Mouse (Mus musculus): ENCODE measurements around the gene Csrnp1. TPM values are rescaled to one million over a fixed set of nuclear protein-coding genes. Genes with fewer than 3 reads are reported as not detected.

Csrnp1 gene
- polyA plus RNA-seq, 1 experiment from 2014 or later: 9.6 TPM

DNA sequence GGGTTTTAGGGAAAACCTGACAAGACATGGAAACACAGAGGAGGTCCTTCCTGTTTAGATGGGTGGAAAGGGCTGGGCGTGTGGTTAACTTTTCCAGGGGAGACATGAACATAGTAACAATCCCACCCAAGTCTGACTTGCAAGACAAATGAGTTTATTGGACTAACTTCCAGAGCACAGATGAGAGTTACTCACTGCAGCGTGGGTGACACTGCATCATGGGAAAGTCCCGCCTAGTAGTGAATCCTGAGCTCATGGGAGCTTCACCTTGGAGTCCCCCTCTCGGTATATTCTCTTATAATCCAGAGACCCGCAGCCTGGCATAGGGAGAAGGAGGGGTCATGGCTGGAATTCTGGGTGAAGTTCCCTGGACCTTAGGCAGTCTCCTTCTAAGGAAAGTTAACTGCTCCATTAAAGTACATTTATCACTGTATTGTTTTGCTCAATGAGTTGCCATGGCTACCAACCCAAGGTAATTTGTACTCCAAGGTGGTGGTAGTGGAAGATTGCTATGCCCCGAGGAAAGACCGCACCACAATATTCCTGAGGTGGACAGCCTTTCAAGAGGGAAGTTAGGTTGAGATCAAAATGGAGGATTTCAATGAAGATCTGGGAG lies 24.9 kb upstream of the Csrnp1 start:
- Histone ChIP-seq H3K36me3 (ENCODE audit: control insufficient read depth, insufficient read depth, low read length) (no peaks in the 10 kb centered on the region), H3K9ac (ENCODE audit: low read length) (no peak overlapping the region), H3K9me3 (ENCODE audit: control insufficient read depth, low read length) (no peaks in the 10 kb centered on the region), H3K27ac (ENCODE audit: low read length) (no peak overlapping the region), H3K27me3 (ENCODE audit: control insufficient read depth, insufficient read depth, low read depth, low read length) (no peaks in the 10 kb centered on the region), H3K4me2 (ENCODE audit: low read depth, low read length) (no peak overlapping the region), H3K4me3 (ENCODE audit: low read length) (no peak overlapping the region), H3K4me1 (replicated peaks; ENCODE audit: control insufficient read depth, insufficient read depth, low read length) (peaks cover 13% of the 10 kb centered on the region)
- WGBS: 75% methylated on average over 7 of the region's 7 CpGs
- ATAC-seq (ENCODE audit: low read depth): no peak

DNA sequence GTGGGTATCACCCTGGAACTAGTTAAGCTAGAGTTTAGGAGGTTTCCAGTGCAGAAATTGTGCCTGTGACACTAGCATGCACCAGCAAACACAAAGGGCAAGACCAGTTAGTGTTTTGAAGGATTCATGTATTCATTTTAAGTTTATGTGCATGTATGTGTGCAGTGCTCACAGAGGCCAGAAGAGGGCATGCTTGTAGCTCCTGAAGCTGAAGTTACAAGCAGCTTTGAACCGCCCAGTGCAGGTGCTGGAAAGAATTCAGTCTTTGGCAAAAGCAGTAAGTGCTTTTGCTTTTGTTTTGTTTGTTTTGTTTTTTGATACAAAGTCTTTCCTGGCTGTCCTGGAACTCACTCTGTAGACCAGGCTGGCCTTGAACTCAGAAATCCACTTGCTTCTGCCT lies 23.4 kb upstream of the Csrnp1 start:
- 75% methylated on average over 1 of the region's 1 CpGs for WGBS
- Histone ChIP-seq H3K27ac (ENCODE audit: low read length) (no peak overlapping the region), H3K9ac (ENCODE audit: low read length) (no peak overlapping the region), H3K36me3 (ENCODE audit: control insufficient read depth, insufficient read depth, low read length) (no peaks in the 10 kb centered on the region), H3K4me1 (replicated peaks; ENCODE audit: control insufficient read depth, insufficient read depth, low read length) (peaks cover 13% of the 10 kb centered on the region), H3K4me2 (ENCODE audit: low read depth, low read length) (no peak overlapping the region), H3K4me3 (ENCODE audit: low read length) (no peak overlapping the region), H3K9me3 (ENCODE audit: control insufficient read depth, low read length) (no peaks in the 10 kb centered on the region), H3K27me3 (ENCODE audit: control insufficient read depth, insufficient read depth, low read depth, low read length) (no peaks in the 10 kb centered on the region)
- ATAC-seq (ENCODE audit: low read depth): no peak

- no peak overlapping the region for H3K27ac ChIP-seq (ENCODE audit: low read length)
- no peaks in the 10 kb centered on the region for H3K36me3 ChIP-seq (ENCODE audit: control insufficient read depth, insufficient read depth, low read length)
- no peaks in the 10 kb centered on the region for H3K9me3 ChIP-seq (ENCODE audit: control insufficient read depth, low read length)
- no peak for ATAC-seq (ENCODE audit: low read depth)
- peaks cover 23% of the 10 kb centered on the region for H3K4me1 ChIP-seq (replicated peaks; ENCODE audit: control insufficient read depth, insufficient read depth, low read length)
- WGBS: 50% methylated on average over 3 of the region's 3 CpGs
- no peak overlapping the region for H3K4me3 ChIP-seq (ENCODE audit: low read length)
- H3K4me2 ChIP-seq (ENCODE audit: low read depth, low read length): no peak overlapping the region
- H3K27me3 ChIP-seq (ENCODE audit: control insufficient read depth, insufficient read depth, low read depth, low read length): no peaks in the 10 kb centered on the region
- no peak overlapping the region for H3K9ac ChIP-seq (ENCODE audit: low read length)
These were observed 21.5 kb upstream of the Csrnp1 start for GRCm38 (mm10) chr9:120005936-120006335.

DNA sequence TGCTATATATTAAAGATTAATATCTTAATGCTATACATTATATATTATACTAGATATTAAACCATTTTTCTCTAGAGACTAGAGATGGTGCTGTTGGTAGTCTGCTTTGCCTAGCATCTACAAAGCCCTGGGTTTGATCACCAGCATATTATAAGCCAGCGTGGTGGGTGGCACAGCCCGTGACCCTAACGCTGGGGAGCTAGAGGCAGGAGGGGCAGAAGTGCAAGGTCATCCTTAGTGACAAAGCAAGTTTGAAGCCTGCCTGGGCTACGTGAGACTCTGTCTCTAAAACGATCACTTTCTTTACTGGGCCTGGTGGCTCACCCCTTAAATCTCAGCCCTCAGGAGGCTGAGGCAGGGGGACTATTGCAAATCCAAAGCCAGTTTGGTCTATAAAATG lies 18.4 kb upstream of the Csrnp1 start:
- ATAC-seq (ENCODE audit: low read depth): no peak
- H3K27ac ChIP-seq (ENCODE audit: low read length): no peak overlapping the region
- no peaks in the 10 kb centered on the region for H3K9me3 ChIP-seq (ENCODE audit: control insufficient read depth, low read length)
- no peaks in the 10 kb centered on the region for H3K36me3 ChIP-seq (ENCODE audit: control insufficient read depth, insufficient read depth, low read length)
- H3K4me1 ChIP-seq (replicated peaks; ENCODE audit: control insufficient read depth, insufficient read depth, low read length): peaks cover 20% of the 10 kb centered on the region
- 81% methylated on average over 5 of the region's 5 CpGs for WGBS
- H3K4me3 ChIP-seq (ENCODE audit: low read length): no peak overlapping the region
- no peak overlapping the region for H3K9ac ChIP-seq (ENCODE audit: low read length)
- H3K4me2 ChIP-seq (ENCODE audit: low read depth, low read length): no peak overlapping the region
- no peaks in the 10 kb centered on the region for H3K27me3 ChIP-seq (ENCODE audit: control insufficient read depth, insufficient read depth, low read depth, low read length)

GRCm38 (mm10) chr9:120001945-120002725 lies 17.7 kb upstream of the Csrnp1 start:
- H3K36me3 ChIP-seq (ENCODE audit: control insufficient read depth, insufficient read depth, low read length): no peaks in the 10 kb centered on the region
- peak; percentile 92 for ATAC-seq (ENCODE audit: low read depth)
- H3K9ac ChIP-seq (ENCODE audit: low read length): peak overlapping the region; percentile 69
- peak overlapping the region; percentile 71 for H3K4me2 ChIP-seq (ENCODE audit: low read depth, low read length)
- WGBS: 8% methylated on average over 31 of the region's 31 CpGs
- H3K4me1 ChIP-seq (replicated peaks; ENCODE audit: control insufficient read depth, insufficient read depth, low read length): peaks cover 20% of the 10 kb centered on the region
- H3K9me3 ChIP-seq (ENCODE audit: control insufficient read depth, low read length): no peaks in the 10 kb centered on the region
- peak overlapping the region; percentile 50 for H3K4me3 ChIP-seq (ENCODE audit: low read length)
- H3K27me3 ChIP-seq (ENCODE audit: control insufficient read depth, insufficient read depth, low read depth, low read length): no peaks in the 10 kb centered on the region
- H3K27ac ChIP-seq (ENCODE audit: low read length): peak overlapping the region; percentile 93

GRCm38 (mm10) chr9:120000761-120001160 lies 16.3 kb upstream of the Csrnp1 start:
- no peaks in the 10 kb centered on the region for H3K9me3 ChIP-seq (ENCODE audit: control insufficient read depth, low read length)
- H3K27me3 ChIP-seq (ENCODE audit: control insufficient read depth, insufficient read depth, low read depth, low read length): no peaks in the 10 kb centered on the region
- no peak overlapping the region for H3K9ac ChIP-seq (ENCODE audit: low read length)
- peak overlapping the region; percentile 93 for H3K27ac ChIP-seq (ENCODE audit: low read length)
- no peak overlapping the region for H3K4me2 ChIP-seq (ENCODE audit: low read depth, low read length)
- no peak for ATAC-seq (ENCODE audit: low read depth)
- 69% methylated on average over 5 of the region's 5 CpGs for WGBS
- peaks cover 17% of the 10 kb centered on the region for H3K4me1 ChIP-seq (replicated peaks; ENCODE audit: control insufficient read depth, insufficient read depth, low read length)
- no peak overlapping the region for H3K4me3 ChIP-seq (ENCODE audit: low read length)
- H3K36me3 ChIP-seq (ENCODE audit: control insufficient read depth, insufficient read depth, low read length): no peaks in the 10 kb centered on the region

- peaks cover 17% of the 10 kb centered on the region for H3K4me1 ChIP-seq (replicated peaks; ENCODE audit: control insufficient read depth, insufficient read depth, low read length)
- H3K9ac ChIP-seq (ENCODE audit: low read length): no peak overlapping the region
- no peaks in the 10 kb centered on the region for H3K36me3 ChIP-seq (ENCODE audit: control insufficient read depth, insufficient read depth, low read length)
- H3K27ac ChIP-seq (ENCODE audit: low read length): no peak overlapping the region
- H3K27me3 ChIP-seq (ENCODE audit: control insufficient read depth, insufficient read depth, low read depth, low read length): no peaks in the 10 kb centered on the region
- ATAC-seq (ENCODE audit: low read depth): no peak
- no peak overlapping the region for H3K4me2 ChIP-seq (ENCODE audit: low read depth, low read length)
- 60% methylated on average over 6 of the region's 6 CpGs for WGBS
- H3K9me3 ChIP-seq (ENCODE audit: control insufficient read depth, low read length): no peaks in the 10 kb centered on the region
- H3K4me3 ChIP-seq (ENCODE audit: low read length): no peak overlapping the region
These were observed 15.2 kb upstream of the Csrnp1 start for GRCm38 (mm10) chr9:119999636-120000035.

DNA sequence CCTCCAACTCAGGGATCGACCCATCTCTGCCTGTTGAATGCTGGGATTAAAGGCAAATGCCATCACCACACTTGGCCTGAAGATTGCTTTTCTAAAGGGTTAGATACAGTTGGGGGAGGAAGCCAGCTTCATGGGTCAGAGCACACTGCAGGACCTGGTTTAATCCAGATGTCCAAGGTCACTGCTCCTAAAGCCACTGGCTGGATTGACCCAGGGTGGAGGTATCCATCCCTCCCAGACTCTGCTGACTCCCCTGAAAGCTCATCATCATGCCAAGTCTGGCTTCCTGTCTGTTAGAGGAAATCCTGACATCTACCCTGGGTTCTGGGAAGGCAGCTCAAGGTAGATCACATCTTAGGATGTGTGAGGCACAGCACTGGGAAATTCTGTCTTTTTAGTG lies 14.3 kb upstream of the Csrnp1 start:
- H3K27ac ChIP-seq (ENCODE audit: low read length): no peak overlapping the region
- no peak overlapping the region for H3K4me3 ChIP-seq (ENCODE audit: low read length)
- H3K4me2 ChIP-seq (ENCODE audit: low read depth, low read length): no peak overlapping the region
- WGBS: 77% methylated on average over 1 of the region's 1 CpGs
- no peaks in the 10 kb centered on the region for H3K27me3 ChIP-seq (ENCODE audit: control insufficient read depth, insufficient read depth, low read depth, low read length)
- H3K9ac ChIP-seq (ENCODE audit: low read length): no peak overlapping the region
- H3K36me3 ChIP-seq (ENCODE audit: control insufficient read depth, insufficient read depth, low read length): no peaks in the 10 kb centered on the region
- ATAC-seq (ENCODE audit: low read depth): no peak
- no peaks in the 10 kb centered on the region for H3K9me3 ChIP-seq (ENCODE audit: control insufficient read depth, low read length)
- peaks cover 17% of the 10 kb centered on the region for H3K4me1 ChIP-seq (replicated peaks; ENCODE audit: control insufficient read depth, insufficient read depth, low read length)

DNA sequence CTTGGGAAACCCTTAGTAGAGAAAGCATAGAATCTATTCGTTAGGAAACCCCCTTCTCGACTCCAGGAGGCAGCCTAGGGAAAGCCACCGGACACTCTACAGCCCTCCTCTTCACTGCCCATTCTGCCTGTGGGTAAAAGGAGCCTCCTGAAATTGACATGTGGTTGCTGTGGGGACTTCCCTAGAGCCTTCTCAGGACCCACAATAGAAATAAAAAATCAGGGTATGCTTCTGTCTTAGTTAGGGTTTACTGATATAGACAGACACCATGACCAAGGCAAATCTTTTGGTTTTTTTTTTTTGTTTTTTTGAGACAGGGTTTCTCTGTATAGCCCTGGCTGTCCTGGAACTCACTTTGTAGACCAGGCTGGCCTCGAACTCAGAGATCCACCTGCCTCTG lies 11.6 kb upstream of the Csrnp1 start:
- Histone ChIP-seq H3K27ac (ENCODE audit: low read length) (no peak overlapping the region), H3K27me3 (ENCODE audit: control insufficient read depth, insufficient read depth, low read depth, low read length) (no peaks in the 10 kb centered on the region), H3K9me3 (ENCODE audit: control insufficient read depth, low read length) (no peaks in the 10 kb centered on the region), H3K4me3 (ENCODE audit: low read length) (no peak overlapping the region), H3K4me2 (ENCODE audit: low read depth, low read length) (no peak overlapping the region), H3K36me3 (ENCODE audit: control insufficient read depth, insufficient read depth, low read length) (no peaks in the 10 kb centered on the region), H3K9ac (ENCODE audit: low read length) (no peak overlapping the region), H3K4me1 (replicated peaks; ENCODE audit: control insufficient read depth, insufficient read depth, low read length) (peaks cover 8% of the 10 kb centered on the region)
- 80% methylated on average over 4 of the region's 4 CpGs for WGBS
- no peak for ATAC-seq (ENCODE audit: low read depth)
